Mouse (Mus musculus) T-helper 1 cell (primary cell): ENCODE data around the gene Hrh1.

Source experiments
- in situ Hi-C: fragments of 300-600 bp; cut with MboI, MseI; formaldehyde crosslinking; loops from one replicate; pipeline ENCODE4 v1.15.1; 2025; ENCODE audit warnings: high pct_unique_total_duplicates

The Hrh1 gene

GRCm38 (mm10) chr6:114397691-114398217 is at the start of gene Hrh1:
Gene Hrh1, plus strand, starts transcription at chr6:114397936.
- in situ Hi-C loops = no loop called here

DNA sequence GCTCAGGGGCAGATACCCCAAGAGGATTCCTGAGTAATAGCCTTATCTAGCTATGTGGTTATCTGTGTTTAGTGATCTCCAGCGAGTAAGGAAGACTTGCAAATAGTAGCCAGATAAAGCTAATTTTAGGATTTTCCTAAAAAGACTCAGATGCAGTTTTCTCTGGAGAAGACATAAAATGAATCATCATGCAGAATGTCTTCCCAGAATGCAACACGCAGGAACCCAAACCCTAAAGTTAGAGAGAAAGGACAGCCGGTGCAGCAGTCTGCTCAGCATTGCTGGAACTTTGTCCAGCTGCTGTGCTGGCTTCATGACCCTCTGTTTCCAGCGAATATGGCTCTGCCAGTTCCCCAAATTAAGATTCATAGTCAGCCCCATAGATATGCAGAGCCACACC is 43.1 kb upstream of the Hrh1 start:
- in situ Hi-C loops = no loop called here

GRCm38 (mm10) chr6:114358171-114358570 is 39.6 kb upstream of the Hrh1 start:
- in situ Hi-C loops = no loop called here

DNA sequence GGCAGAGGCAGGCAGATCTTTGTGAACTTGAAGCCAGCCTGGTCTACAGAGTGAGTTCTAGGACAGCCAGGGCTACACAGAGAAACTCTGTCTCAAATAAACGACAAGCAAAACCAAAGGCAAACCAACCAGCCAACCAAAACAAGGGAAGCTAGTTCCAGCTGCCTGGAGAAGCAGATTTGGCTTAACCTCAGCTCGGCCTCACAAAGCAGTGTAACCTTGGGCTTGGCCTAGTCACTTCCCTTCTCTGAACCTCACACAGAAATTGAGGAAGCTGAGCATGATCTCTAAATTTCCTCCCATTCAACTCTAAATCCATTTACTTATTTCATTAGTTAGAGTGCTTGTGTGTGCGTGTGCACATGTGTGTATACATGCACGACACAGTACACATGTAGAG is 35.4 kb upstream of the Hrh1 start:
- in situ Hi-C loops = no loop called here

GRCm38 (mm10) chr6:114363740-114364139 is 34.0 kb upstream of the Hrh1 start:
- in situ Hi-C loops = no loop called here

DNA sequence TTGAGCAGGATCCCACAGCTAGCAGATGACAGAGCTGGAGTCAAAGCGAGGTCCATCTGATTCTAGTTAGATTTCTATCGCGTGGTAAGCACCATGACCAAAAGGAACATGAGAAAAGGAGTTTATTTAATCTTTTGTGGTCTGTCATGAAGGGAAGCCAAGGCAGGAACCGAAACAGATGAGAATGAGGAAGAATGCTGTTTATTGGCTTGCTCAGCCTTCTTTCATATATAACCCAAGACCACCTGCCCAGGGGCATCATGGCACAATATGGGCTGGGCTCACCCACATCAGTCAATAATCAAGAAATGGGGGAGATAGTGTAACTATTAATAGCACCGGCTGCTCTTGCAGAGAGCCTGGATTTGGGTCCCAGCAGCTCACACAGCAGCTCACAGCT is 33.0 kb upstream of the Hrh1 start:
- in situ Hi-C loops = no loop called here

GRCm38 (mm10) chr6:114366191-114366590 is 31.5 kb upstream of the Hrh1 start:
- in situ Hi-C loops = no loop called here

DNA sequence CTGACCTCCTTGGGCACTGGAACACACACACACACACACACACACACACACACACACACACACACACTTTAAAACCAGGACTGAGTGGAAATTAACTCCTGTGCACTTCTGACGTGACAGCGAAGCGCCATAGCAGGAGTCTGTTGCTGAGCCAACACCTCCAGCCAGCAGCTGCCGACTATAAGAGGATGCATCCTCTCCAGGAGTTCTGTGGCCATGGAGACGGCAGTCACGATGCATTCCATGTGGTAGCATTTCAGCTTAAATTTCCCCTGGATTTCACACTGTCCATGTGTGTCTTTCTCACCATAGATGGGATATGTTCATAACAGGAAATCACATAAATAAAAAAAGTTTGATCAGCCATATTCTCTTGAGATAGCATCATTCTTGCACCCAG is 30.1 kb upstream of the Hrh1 start:
- in situ Hi-C loops = no loop called here

DNA sequence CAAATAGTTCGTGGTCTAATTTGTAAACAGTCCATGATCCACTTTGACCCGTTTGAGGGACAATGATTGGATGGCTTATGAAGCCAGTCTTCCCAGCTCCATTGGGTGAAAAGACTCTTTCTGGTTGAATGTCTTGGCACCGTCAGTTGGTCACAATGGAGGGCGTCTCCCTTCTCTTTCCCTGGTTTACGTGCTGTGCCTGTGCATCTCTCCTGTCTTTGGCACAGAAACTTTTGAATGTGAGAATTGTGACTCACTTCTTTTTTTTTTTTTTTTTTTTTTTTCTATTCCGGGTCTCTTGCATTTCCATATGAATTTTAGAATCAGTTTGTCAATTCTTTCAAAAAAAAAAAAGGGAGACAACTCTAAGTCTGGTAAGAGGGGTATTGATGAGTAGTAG is 29.5 kb upstream of the Hrh1 start:
- in situ Hi-C loops = no loop called here

DNA sequence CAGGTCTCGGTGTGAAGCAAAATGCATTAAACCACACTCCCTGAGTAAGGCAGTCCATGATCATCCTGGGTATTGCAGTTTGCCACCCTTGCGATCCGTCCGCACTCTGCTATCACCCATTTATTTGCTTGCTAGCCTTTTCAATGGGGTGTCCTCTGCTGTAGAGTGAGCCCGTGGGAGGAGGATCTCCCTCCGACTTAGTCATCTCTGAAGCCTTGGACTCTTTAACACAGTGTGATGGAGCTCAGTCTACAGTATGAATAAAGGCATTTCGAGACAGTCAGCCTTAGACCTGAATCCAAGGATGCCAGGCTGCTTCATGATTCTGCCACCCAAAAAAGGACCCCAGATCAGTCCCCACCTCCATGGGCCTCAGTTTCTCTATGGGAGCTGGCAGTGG is 25.0 kb upstream of the Hrh1 start:
- in situ Hi-C loops = no loop called here

DNA sequence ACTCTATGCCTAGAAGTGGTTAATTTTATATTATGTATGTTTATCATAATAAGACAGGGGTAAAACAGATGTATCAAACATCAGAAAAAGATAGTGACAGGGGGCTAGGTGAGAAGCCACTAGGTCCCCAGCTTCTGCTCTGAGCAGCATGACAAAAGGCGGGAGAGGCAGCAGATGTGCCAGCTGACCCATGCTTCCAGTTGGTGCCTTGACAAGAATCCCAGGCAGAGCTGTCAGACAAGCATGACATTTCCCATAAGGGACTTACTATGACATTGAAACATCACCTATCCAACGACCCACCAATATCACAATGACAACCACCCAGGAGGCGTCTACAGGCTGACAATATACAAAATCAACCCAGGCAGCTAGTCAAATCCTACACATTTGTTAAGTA is 16.9 kb upstream of the Hrh1 start:
- in situ Hi-C loops = loop anchor here (10.0 kb wide), 1 partner anchor 2004 kb away; no protein-coding TSS in a partner anchor

GRCm38 (mm10) chr6:114387320-114387719 is 10.4 kb upstream of the Hrh1 start:
- in situ Hi-C loops = loop anchor here (10.0 kb wide), 1 partner anchor 1997 kb away; no protein-coding TSS in a partner anchor

DNA sequence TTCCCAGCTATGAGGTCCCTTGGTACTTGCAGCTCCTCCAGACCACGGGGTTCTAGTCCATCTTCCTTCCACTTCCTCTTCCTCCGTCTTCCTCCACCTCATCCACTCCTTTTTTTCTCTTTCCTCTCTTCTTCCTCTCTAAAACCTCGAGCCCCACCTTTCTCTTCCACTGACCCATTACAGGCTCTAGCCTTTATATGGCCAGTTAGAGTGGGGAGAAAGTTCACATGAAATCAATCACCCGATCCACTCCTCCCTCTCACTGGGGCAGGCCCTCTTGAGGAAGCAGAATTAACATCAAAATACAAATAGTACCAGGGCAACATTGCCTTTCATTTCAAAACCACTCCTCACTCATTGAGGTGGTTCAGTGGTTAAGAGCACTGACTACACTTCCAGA is 9.9 kb upstream of the Hrh1 start:
- in situ Hi-C loops = loop anchor here (10.0 kb wide), 1 partner anchor 1997 kb away; no protein-coding TSS in a partner anchor

DNA sequence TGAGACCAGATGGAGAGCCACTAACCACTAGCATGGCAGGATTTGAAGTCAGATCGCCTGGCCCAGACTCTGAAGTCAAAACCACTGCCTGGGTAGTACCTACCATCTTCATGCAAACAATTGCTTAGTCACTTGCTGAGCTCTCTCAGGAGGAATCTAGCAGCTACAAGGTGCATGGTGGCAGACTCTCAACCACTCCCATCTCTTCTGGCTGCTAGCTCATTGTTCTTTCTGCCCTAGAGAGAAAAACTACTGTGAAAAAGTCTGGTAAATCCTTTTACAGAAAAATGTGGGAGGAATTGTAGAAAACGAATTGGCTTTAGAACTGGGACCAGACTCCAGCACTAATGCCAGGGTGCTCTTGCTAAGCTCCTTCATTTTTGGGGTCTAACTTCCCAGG is 7.6 kb upstream of the Hrh1 start:
- in situ Hi-C loops = no loop called here

DNA sequence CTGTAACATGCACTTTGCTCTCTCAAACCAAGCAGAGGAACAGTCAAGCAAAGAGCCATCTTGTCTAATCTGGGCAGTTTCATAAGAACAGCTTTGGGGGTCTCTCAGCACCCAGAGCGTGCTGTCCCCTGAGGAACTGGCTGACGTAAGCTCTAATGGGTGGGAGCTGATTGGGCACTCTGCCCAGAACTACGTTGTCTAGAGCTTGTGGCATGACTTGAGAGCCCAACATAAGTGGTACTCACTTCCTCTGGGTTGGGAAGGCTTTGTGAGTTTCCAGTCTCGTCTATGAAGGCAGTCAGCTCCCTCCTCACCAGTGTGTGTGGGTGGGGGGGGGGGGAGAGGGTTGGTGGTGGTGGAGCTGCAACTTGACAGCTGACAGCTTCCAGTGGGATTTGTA is 2.8 kb upstream of the Hrh1 start:
- in situ Hi-C loops = no loop called here

DNA sequence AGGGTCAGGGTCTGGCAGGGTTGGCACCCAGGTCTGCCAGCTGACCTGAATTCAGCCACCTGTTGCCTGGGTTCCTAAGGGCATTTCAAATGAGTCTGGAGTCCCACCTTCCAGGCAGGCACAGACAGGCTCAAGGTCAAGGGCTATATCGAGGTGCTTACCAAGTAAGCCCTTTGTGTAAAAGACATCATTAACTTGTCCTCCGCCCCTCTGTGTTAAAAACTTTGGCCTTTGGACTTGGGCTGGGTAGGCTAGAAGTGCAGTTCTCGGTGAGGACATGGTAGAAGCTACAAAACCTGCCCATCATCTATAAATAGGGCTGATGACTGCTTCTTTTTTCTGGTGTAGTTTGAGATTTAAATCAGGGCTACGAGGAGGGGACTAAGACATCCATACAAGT is 1.1 kb upstream of the Hrh1 start:
- in situ Hi-C loops = no loop called here

DNA sequence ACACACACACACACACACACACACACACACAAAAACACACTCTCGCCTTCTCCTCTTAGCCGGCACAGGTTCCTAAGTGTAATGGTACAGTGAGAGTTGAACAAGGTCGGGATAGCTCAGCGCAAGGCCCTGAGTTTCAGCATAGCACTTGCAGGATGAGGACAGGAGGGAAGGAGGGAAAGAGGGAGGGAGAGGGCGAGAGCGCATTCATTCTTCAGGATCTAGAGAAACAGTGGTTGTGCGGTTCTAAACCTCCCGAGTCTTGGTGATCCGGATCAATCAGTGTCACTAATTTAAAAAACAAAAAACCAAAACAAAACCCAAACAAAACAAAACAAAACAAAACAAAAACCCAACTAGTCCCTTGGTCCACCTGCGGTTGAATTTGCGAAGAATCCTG is 456 bp upstream of the Hrh1 start:
- in situ Hi-C loops = no loop called here

DNA sequence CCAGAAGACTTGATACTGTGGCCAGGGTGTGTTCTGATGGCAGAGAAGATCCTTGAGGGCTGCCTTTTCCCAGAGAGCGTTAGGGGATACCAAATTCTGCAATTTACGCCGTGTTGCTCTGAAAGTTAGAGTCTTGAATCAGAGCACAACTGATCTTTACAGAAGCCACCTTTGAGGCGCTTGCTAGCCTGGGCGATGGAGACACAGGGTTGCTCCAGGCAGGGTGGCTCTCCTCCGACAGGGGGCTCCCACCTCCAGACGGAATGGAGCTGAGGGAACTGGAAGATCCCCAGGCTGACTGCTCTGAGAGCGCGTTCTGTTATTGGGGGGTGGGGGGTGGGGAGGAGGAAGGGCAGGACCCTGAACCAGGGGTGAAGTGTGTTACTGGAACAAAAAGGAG is 890 bp downstream of the Hrh1 start:
- in situ Hi-C loops = no loop called here

DNA sequence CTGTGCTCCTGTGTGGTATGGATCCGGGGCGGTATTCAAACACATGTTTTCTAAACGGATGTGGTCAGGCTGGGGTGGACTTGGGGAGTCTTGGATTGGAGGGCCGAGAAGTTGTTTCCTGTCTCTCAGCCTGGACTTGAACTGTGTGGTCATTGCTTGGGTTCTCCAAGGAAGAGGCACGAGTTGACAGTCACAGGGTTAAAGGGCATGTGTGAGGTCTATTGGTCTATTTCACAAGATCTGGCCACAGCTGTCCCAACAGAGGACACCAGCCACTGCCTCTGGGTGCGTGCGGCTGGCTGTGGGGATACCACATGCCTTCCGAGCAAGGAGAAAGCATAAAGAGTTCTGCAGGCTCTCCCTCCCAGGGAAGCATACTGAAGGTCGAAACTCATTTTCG is 2.7 kb downstream of the Hrh1 start:
- in situ Hi-C loops = no loop called here

- in situ Hi-C loops = no loop called here
Observed at GRCm38 (mm10) chr6:114400841-114401240, 3.1 kb downstream of the Hrh1 start.

DNA sequence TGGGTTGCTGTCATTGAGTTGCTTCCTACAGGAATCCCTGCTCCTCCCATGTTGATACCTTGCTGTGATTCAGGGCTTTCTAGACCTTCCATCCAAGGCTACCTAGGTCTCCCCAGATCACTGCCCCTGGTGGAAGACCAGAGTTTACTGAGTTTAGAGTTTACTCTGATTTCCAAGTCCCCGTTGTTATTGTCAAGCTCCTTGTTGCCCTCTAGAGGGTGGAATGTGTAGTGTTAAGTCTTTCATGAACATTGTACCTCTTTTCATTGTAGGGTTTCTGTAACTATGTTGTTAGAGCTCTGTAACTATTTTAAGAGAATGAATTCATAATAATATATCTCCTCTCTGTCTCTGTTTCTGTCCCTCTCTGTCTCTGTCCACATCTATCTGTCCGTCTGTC is 4.4 kb downstream of the Hrh1 start:
- in situ Hi-C loops = no loop called here

GRCm38 (mm10) chr6:114403632-114404031 is 5.9 kb downstream of the Hrh1 start:
- in situ Hi-C loops = no loop called here

- in situ Hi-C loops = no loop called here
Observed at GRCm38 (mm10) chr6:114404128-114404527, 6.4 kb downstream of the Hrh1 start.

GRCm38 (mm10) chr6:114404774-114405468 is 7.2 kb downstream of the Hrh1 start:
- in situ Hi-C loops = no loop called here
